Mouse (Mus musculus) liver, adult 2 months (tissue): Measurements from ENCODE around the gene Tprkb.

Experiments
- CTCF ChIP-seq: fragments of 200-500 bp; IDR thresholded peaks from 2 replicates; pipeline ENCODE4 v1.5.1; 2011; ENCODE audit warnings: low read depth, low read length, control low read depth
- POLR2A ChIP-seq: fragments of 200-500 bp; IDR thresholded peaks from 2 replicates; pipeline ENCODE4 v1.6.1; 2011; ENCODE audit warnings: low read length, control low read depth; ENCODE audit not compliant: insufficient read depth; ENCODE audit errors: extremely low read depth

DNA sequence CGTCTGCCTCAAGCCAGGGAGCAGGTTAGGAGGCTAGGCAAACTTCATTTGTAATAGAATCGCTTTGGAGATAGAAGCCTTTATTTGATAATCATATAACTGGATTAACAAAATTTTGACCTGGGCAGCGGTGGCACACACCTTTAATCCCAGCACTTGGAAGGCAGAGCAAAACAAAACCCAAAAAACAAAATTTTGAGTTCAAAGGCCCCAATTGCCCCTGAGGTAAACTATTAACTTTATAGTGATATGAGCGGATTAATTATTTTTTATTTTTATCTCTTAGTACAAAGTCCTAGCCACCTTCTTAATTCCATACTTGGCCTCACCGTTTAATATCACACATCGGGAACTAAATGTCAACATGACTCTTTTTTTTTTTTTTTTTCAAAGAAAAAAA is 4.9 kb downstream of the Tprkb start:
- TF ChIP-seq CTCF, result no peak
- 0 out of 2 replicates have a peak, but pooled peaks have one; percentile 25 for TF ChIP-seq POLR2A
